Mouse (Mus musculus): Measurements from ENCODE around the gene Tom1.
A peak's percentile ranks its signal among the peaks of the same experiment; 100 is the strongest.

Gene Tom1

DNA sequence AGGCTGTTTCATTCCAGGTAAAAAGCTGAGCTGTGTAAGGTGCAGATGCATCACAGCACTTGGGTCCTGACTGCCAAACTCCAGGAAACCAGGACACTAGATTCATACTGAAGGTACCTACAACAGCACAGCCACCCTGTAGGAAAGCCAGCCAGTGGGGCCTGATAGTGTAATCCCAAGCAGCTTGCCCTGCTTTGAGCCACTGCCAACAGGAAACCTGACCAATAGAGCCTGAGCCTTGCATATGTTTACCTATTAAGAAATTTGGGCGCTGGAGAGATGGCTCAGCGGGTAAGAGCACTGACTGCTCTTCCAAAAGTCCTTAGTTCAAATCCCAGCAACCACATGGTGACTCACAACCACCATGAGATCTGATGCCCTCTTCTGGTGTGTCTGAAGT, 8.7 kb downstream of the Tom1 start:
- no peak for DNase-seq (ENCODE audit: low spot score in 2 of 2)

- DNase-seq (ENCODE audit: low spot score in 2 of 2) = no peak
These were observed 9.5 kb downstream of the Tom1 start for GRCm38 (mm10) chr8:75042974-75043373.

DNA sequence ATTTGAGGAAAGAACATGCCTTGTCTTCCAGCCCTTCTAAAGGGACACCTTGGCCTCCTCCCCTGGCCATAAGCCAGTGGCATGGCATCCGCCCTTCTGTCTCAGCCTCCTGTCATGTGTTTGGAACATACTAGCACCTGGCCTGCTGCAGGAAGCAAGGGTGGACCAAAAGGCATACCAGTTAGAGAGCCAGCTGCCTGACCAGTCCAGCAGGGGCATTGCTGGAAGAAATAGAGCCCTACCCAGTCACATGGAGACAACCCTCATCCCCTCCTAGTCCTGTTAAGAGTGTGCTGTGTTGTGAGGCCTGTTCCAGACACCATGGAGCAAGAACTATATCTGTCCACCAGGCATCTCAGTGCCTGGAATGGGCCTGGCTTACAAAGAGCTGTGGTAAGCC, 12.8 kb downstream of the Tom1 start:
- DNase-seq (ENCODE audit: low spot score in 2 of 2) = no peak

DNA sequence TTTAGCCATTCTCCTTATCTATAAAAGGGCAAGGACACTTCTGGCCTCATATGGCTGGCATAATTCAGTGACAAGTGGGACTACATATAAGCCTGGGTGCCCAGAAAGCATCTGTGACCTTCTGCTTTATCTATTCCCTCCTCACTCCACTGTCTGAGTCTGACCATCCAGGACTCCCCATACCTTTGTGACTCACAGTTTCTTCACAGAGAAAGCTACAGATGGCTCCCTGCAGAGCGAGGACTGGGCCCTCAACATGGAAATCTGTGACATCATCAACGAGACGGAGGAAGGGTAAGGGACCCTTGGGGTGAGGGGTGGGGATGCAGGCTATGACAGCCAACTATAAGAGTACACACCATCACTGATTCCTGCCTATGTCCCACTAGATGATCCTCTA, 14.3 kb downstream of the Tom1 start:
- no peak for DNase-seq (ENCODE audit: low spot score in 2 of 2)

DNA sequence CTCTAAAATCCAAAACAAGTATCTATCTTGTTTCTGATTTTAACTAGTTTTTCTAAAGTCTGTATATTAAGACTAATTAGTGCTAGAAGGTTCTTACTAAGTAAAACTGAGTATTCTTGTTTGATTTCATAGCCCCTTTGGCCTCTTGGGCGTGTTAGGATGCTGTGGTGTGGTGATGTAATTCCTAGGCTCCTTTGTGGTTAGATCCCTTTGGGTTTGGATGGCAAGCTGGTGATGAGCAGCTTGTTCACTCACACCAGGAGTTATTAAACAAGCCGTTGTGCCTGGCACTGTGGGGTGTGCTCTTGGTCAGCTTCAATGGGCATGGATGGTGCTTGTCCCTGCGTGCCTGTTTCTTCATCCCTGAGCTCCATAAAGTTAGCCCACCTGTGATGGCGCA, 19.8 kb downstream of the Tom1 start:
- no peak for DNase-seq (ENCODE audit: low spot score in 2 of 2)

DNA sequence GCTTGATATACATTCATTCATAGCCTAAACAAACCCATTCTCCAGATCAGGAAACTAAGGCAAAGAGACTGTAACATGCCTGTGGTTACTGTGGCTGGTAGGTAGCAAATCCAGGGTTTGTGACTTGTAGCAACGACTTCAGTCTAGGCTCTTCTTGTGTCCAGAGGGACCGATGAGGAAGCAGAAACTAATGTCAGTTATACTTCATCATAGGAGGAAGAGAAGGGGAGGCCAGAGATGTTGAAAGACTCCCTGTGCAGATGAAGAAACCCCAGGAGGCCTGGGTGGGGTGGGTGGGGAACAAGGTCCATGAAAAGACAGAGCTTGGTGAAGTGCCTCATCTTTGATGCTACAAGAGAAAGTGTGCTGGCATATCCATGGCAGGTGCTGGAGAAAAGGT, 22.2 kb downstream of the Tom1 start:
- no peak for DNase-seq (ENCODE audit: low spot score in 2 of 2)

- no peak for DNase-seq (ENCODE audit: low spot score in 2 of 2)
These were observed 26.5 kb downstream of the Tom1 start for GRCm38 (mm10) chr8:75060022-75060421.

DNA sequence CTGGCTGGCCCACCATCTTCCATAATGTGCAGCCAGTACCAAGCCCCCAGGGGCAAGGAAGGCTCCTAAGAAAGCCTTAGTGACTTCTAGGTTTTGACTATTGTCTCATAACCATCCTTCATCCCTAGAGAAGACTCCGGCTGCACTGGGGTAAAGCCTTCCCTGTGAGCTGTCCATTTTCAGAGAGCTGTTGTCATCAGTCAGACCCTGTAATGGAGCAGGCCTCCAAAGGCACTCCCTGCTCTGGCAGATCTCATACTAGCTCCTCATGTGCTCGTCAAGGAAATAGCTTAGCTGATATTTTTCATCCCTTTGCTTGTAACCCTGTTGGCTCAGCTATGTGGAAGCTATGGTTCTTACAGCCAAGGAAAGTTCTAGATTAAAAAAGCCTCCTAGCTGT, 27.3 kb downstream of the Tom1 start:
- no peak for DNase-seq (ENCODE audit: low spot score in 2 of 2)

- DNase-seq (ENCODE audit: low spot score in 2 of 2) = no peak
These were observed 29.8 kb downstream of the Tom1 start for GRCm38 (mm10) chr8:75063290-75063689.

DNA sequence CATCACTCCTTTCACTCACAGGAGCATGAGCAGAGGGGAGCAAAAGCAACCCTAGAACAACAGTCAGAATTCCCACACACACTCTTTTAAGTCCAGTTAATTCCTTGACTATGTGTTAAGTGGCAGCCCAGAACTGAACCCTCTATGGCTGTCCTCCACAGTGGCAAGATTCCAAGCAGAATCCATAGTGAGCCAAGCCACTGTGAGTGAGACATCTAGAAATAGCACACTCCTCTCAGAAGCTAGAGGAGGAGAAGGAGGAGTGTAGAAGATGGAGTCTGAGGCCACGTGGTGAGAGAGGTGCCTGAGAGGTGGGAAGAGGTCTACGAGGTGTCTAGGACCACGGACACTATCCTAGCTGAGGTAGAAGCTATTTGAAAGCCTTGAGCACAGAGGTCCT, 31.3 kb downstream of the Tom1 start:
- no peak for DNase-seq (ENCODE audit: low spot score in 2 of 2)

GRCm38 (mm10) chr8:75067287-75067686, 33.8 kb downstream of the Tom1 start:
- no peak for DNase-seq (ENCODE audit: low spot score in 2 of 2)

GRCm38 (mm10) chr8:75070297-75070696, 36.8 kb downstream of the Tom1 start:
- no peak for DNase-seq (ENCODE audit: low spot score in 2 of 2)

- DNase-seq (ENCODE audit: low spot score in 2 of 2) = peak; percentile 66 to 82
These were observed 38.3 kb downstream of the Tom1 start for GRCm38 (mm10) chr8:75071627-75072346.

DNA sequence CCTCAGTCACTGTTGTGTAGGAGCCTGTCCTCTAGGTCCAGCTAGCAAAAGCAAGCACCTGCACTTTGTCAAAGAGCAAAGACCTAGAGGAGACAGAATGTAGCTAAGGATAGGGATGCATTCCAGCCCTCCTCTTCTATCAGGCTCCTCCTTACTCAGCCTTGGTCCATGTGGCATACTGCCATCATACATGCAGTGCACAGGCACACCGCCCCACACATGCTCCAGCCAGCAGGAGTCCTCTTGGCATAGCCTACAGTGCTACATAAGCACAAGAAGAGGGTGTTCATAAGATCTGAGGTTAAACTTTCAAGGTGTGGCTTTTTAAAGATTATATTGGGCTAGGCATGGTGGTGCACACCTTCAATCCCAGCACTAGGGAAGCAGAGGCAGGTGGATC, 41.4 kb downstream of the Tom1 start:
- no peak for DNase-seq (ENCODE audit: low spot score in 2 of 2)

DNA sequence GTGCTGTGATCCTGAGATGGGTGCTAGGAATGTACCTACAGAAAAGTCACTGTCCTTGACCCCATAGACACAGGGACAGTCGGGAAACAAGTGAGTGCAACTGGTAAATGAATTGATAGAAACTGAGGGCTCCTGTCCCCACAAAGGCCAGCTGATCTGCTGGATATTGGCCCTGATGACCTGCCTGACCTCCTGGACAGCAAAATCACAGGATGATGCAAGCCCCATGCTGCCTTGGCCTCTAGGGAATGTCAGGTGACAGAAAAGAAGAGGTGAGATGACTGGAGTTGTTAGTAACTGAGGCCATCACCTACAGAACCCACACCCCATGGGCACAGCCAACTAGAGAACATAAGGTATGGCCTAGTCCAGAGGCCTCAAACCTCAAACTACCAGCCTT, 44.7 kb downstream of the Tom1 start:
- no peak for DNase-seq (ENCODE audit: low spot score in 2 of 2)

DNA sequence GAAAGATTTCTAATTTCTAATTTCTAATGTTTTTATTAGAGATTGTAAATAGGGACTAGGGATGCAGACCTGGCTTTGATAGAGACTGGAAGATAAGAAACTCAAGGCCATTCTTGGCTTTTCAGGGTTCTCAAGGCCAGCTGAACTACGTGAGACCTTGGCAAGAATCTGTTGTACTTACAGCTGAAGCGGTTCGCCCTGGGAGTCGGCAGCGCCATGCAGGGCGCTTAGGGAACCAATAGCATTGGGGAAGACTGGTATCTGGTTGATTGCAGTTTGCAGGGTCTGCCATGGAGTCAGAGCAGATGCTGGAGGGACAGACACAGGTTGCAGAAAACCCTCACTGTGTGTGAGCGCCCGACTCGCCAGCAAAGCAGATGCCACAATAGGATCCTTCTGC, 45.3 kb downstream of the Tom1 start:
- DNase-seq (ENCODE audit: low spot score in 2 of 2) = no peak

DNA sequence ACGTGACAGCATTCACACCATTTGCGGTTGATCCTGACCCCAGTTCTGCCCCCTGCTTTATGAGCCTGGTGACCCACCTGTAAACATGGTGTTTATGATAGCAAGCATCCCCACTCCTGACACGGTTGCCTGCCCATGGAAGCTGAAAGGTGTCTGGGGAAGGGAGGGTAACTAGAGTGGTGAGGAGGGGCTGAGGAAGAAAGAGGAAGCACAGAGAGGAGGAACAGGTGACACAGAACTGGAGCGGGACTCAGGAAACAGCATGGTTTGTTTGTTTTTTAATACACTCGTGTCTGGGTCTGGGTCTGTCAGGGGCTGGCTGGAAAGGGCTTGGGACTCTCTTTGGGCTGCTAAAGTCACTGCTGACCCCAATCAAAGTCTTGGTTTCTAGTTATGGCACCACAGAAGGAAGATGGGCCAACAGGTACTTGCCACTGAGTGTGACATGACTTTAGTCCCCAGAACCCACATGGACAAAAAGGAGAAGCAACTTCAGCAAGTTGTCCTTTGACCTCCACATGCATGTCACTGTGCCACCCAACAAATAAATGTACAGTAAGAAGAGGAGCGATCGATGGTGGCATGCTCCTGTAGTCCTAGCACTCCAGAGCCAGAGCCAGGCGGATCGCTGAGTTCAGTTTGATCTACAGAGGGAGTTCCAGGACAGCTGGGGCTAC, 48.0 kb downstream of the Tom1 start:
- DNase-seq (ENCODE audit: low spot score in 2 of 2) = no peak

DNA sequence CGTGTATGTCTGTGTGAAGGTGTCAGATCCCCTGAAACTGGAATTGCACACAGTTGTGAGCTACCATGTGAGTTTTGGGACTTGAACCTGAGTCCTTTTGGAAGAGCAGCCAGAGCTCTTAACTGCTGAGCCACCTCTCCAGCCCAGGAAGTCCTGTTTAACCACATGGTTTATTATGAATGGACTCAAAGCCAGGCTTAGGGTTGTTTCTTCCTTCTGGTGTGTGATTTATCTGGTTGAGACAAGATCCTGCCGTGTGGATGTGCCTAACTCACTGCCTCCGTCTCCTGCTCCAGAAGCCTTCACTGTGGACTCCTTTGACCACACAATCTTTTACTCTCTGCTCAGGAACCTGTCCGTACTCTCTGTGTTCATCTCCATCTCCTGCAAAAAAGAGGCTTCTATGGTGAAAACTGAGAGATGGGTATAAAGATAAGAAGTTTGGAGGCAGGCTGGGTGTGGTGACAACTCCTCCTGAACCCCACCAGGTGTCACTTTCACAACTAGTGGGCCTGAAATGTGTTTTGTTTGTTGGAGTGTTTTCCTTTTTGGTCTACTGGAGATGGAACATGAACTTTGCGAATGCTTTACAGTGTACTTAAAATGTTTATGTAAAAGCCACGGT, 48.8 kb downstream of the Tom1 start:
- DNase-seq (ENCODE audit: low spot score in 2 of 2) = no peak

DNA sequence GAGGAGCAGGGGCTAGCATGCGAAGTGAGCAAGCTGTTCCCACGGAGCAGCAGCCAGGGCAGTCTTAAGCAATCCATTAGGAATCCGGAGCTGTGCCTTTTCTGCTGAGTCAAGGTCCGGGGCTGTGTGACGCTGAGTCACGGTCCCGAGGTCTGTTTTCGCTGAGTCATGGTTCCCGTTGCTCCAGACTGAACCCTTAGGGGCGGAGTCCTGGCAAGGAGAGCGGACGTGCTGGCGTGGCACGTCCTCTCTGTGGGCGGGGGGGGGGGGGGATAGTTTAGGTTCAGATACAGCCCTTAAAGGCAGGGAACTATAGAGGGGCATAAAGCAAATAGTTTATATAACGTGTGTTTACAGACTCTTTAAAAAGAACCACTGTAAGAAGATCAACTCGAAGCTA, 50.3 kb downstream of the Tom1 start:
- DNase-seq (ENCODE audit: low spot score in 2 of 2) = peak; percentile 92 to 94

GRCm38 (mm10) chr8:75084382-75085064, 51.0 kb downstream of the Tom1 start:
- DNase-seq (ENCODE audit: low spot score in 2 of 2) = no peak

GRCm38 (mm10) chr8:75086002-75086401, 52.5 kb downstream of the Tom1 start:
- no peak for DNase-seq (ENCODE audit: low spot score in 2 of 2)

GRCm38 (mm10) chr8:75087127-75087526, 53.6 kb downstream of the Tom1 start:
- DNase-seq (ENCODE audit: low spot score in 2 of 2) = no peak
